Mouse (Mus musculus) midbrain, embryonic 10.5 days (tissue): ENCODE measurements at regions not wholly inside any gene's neighbourhood (a gene's known extent, or its start where the extent isn't known, plus 50 kb on each side); places are given as distances from the start of the nearest gene placed in this dataset.

Source experiments
- DNase-seq: peaks from one replicate; pipeline ENCODE4 v3.0.0-alpha.2; 2017; ENCODE audit warnings: low spot score
- H3K27ac ChIP-seq: fragments of 300-500 bp; sonication (generic); replicated peaks from 2 replicates; pipeline ENCODE4 v1.5.1; 2016; ENCODE audit warnings: mild to moderate bottlenecking
- H3K27me3 ChIP-seq: fragments of 300-500 bp; sonication (generic); 2 replicates; pipeline ENCODE4 v1.6.1; 2016; ENCODE audit warnings: low read depth, mild to moderate bottlenecking; ENCODE audit not compliant: poor library complexity, severe bottlenecking
- H3K36me3 ChIP-seq: fragments of 300-500 bp; sonication (generic); 2 replicates; pipeline ENCODE4 v1.6.1; 2016; ENCODE audit warnings: mild to moderate bottlenecking, moderate library complexity
- H3K4me1 ChIP-seq: fragments of 300-500 bp; sonication (generic); 2 replicates; pipeline ENCODE4 v1.6.1; 2016
- H3K4me3 ChIP-seq: fragments of 300-500 bp; sonication (generic); 2 replicates; pipeline ENCODE4 v1.5.1; 2016; ENCODE audit warnings: mild to moderate bottlenecking, moderate library complexity
- H3K9me3 ChIP-seq: fragments of 300-500 bp; sonication (generic); replicated peaks from 2 replicates; pipeline ENCODE4 v1.6.1; 2016; ENCODE audit warnings: mild to moderate bottlenecking
- WGBS: fragments of 180-500 bp; shearing (Covaris S2); methylation state at CpG from one replicate; pipeline ENCODE4 v1.1.7; 2016; 5-methylcytosine and 5-hydroxymethylcytosine counted together

GRCm38 (mm10) chr3:120533901-120534300 lies 637.6 kb downstream of the Rwdd3 start:
- WGBS = 92% methylated on average over 3 of the region's 3 CpGs
- Histone ChIP-seq H3K27me3 (no peaks in the 10 kb centered on the region), H3K4me3 (no peak overlapping the region), H3K4me1 (no peaks in the 10 kb centered on the region), H3K27ac (no peak overlapping the region), H3K9me3 (no peaks in the 10 kb centered on the region), H3K36me3 (no peaks in the 10 kb centered on the region)
- no peak for DNase-seq

DNA sequence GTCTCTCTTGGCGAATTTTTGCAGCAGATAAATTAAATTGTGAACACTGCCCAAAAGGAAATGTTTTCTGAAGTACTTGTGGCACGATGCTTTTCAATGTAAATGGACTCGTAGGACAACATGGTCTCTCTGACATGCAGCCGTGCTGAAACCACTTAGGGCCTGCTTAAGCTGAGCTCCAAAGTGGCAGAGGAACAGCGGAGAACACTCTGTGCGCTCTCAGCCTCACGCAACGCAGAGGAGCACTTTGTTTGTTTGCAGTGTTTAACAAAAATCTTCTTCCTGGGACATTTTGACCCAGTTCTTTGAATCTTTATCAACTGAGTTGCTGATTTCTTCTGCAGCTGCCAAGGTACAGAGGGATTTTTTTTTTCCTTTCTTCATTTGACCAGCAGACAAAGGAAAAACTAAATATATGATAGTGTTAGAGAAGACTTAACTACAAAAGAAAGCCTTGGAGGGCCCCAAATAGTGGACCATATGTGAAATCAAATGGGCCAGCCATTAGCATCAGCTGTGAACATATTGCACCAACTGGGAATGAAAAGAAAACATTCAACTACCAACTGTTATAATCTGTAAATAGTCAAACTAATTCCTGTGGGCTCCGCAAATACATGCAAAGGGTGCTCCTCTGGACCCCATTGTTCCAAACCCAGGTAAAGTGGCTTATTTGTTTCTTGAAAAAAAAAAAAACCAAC lies 639.5 kb downstream of the Rwdd3 start:
- H3K36me3 ChIP-seq = no peaks in the 10 kb centered on the region
- DNase-seq = no peak
- no peak overlapping the region for H3K27ac ChIP-seq
- H3K4me1 ChIP-seq = no peaks in the 10 kb centered on the region
- H3K4me3 ChIP-seq = no peak overlapping the region
- WGBS = 81% methylated on average over 9 of the region's 9 CpGs
- no peaks in the 10 kb centered on the region for H3K27me3 ChIP-seq
- H3K9me3 ChIP-seq = no peaks in the 10 kb centered on the region

GRCm38 (mm10) chr3:120511651-120512050 lies 659.8 kb downstream of the Rwdd3 start:
- H3K36me3 ChIP-seq = no peaks in the 10 kb centered on the region
- WGBS = 91% methylated on average over 1 of the region's 1 CpGs
- H3K27me3 ChIP-seq = no peaks in the 10 kb centered on the region
- H3K9me3 ChIP-seq = no peaks in the 10 kb centered on the region
- no peak overlapping the region for H3K4me3 ChIP-seq
- no peak for DNase-seq
- no peaks in the 10 kb centered on the region for H3K4me1 ChIP-seq
- no peak overlapping the region for H3K27ac ChIP-seq

DNA sequence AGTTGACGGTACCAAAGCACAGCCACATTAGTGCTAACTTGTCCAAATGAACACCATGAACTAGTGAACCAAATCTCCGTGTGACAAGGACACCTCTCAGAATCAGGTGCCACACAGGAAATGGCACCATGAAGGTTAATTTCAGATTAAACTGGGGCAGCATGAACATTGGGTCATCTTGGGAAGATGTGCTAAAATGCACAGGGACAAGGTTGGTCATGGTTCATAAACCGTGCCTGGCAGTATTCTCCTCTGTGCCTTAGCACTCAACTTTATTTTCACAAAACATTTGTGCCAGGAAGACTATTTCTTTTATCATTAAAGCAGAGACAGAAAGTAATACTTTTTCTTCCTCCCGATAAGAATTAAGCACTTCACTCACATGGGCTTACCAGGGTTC lies 672.6 kb downstream of the Rwdd3 start:
- no peaks in the 10 kb centered on the region for H3K27me3 ChIP-seq
- H3K9me3 ChIP-seq = 0 out of 2 replicates have a peak, but pooled peaks cover 4% of the 10 kb centered on the region
- H3K27ac ChIP-seq = no peak overlapping the region
- H3K36me3 ChIP-seq = no peaks in the 10 kb centered on the region
- H3K4me3 ChIP-seq = no peak overlapping the region
- 88% methylated on average over 4 of the region's 4 CpGs for WGBS
- H3K4me1 ChIP-seq = no peaks in the 10 kb centered on the region
- DNase-seq = no peak

- Histone ChIP-seq H3K4me3 (no peak overlapping the region), H3K4me1 (peaks cover 9% of the 10 kb centered on the region), H3K27ac (no peak overlapping the region), H3K27me3 (no peaks in the 10 kb centered on the region), H3K36me3 (no peaks in the 10 kb centered on the region), H3K9me3 (no peaks in the 10 kb centered on the region)
- DNase-seq = no peak
- WGBS = 55% methylated on average over 1 of the region's 1 CpGs
These were observed 693.6 kb downstream of the Rwdd3 start for GRCm38 (mm10) chr3:120477934-120478333.

- Histone ChIP-seq H3K4me1 (peaks cover 16% of the 10 kb centered on the region), H3K27me3 (no peaks in the 10 kb centered on the region), H3K27ac (no peak overlapping the region), H3K4me3 (no peak overlapping the region), H3K36me3 (no peaks in the 10 kb centered on the region), H3K9me3 (no peaks in the 10 kb centered on the region)
- WGBS = 73% methylated on average over 2 of the region's 2 CpGs
- DNase-seq = no peak
These were observed 693.0 kb upstream of the Ptbp2 start for GRCm38 (mm10) chr3:120477232-120477631.

GRCm38 (mm10) chr3:120473645-120474038 lies 689.4 kb upstream of the Ptbp2 start:
- peak overlapping the region; percentile 42; the same call in 1 of the 2 replicates for H3K27ac ChIP-seq
- peak; percentile 12 for DNase-seq
- no peaks in the 10 kb centered on the region for H3K9me3 ChIP-seq
- H3K27me3 ChIP-seq = no peaks in the 10 kb centered on the region
- 75% methylated on average over 2 of the region's 2 CpGs for WGBS
- no peak overlapping the region for H3K4me3 ChIP-seq
- H3K4me1 ChIP-seq = peaks cover 24% of the 10 kb centered on the region
- H3K36me3 ChIP-seq = no peaks in the 10 kb centered on the region

- Histone ChIP-seq H3K27ac (peak overlapping the region; percentile 53; the same call in 1 of the 2 replicates), H3K36me3 (no peaks in the 10 kb centered on the region), H3K9me3 (no peaks in the 10 kb centered on the region), H3K27me3 (no peaks in the 10 kb centered on the region), H3K4me3 (no peak overlapping the region), H3K4me1 (peaks cover 24% of the 10 kb centered on the region)
- DNase-seq = peak; percentile 11
- WGBS = 59% methylated on average over 13 of the region's 13 CpGs
These were observed 688.7 kb upstream of the Ptbp2 start for GRCm38 (mm10) chr3:120472687-120473644.

DNA sequence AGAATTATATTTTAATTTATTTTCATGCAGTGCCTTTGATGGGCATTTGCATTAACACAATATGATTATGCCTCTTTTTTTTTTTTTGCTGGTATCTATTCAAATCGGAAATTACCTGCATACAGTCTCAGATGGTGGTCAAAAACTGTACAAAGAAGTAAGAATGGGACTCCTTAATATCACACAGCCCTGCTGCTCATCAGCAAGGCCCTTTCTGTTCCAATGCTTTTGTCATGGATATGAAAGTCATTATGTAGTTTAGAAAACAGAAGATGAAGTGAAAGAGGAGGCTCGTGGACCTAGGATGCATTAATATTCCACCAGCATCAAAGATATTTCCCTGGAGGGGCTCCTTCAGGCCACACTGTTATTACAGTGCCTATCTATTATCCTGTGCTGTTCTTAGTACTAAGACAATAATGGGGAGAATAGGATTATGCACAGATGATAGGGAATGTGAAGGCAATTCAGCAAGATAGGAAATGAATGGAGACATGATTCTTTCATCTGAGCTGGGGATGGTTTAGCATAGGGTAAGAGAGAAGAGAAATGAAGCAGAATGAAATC lies 687.7 kb upstream of the Ptbp2 start:
- no peak overlapping the region for H3K4me3 ChIP-seq

DNA sequence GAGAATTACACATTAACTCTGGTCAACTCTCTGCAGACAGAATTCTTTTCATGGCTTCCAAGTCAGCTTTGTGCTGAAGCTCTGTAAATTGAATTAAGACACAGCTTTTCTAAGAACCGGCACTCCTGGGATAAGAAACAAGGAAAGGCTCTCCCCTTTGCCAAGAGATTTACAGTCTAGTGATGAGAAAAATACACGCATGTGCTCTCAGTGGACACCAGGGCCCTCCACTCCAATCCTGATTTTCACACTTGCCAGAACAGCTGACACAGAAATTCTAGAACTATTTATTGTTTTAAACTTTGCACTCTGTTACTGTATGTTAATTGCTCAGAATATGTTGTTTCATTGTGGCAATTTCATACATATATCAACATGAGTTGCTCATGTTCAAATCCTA lies 684.6 kb upstream of the Ptbp2 start:
- Histone ChIP-seq H3K4me3 (no peak overlapping the region), H3K27me3 (no peaks in the 10 kb centered on the region), H3K36me3 (no peaks in the 10 kb centered on the region), H3K9me3 (no peaks in the 10 kb centered on the region), H3K27ac (no peak overlapping the region), H3K4me1 (peaks cover 24% of the 10 kb centered on the region)
- DNase-seq = no peak
- 93% methylated on average over 2 of the region's 2 CpGs for WGBS

More for the DNA sequence above, 687.7 kb upstream of the Ptbp2 start:
- 68% methylated on average over 2 of the region's 2 CpGs for WGBS
- H3K9me3 ChIP-seq = no peaks in the 10 kb centered on the region
- no peak overlapping the region; the same call in 1 of the 2 replicates for H3K27ac ChIP-seq
- H3K27me3 ChIP-seq = no peaks in the 10 kb centered on the region
- no peak for DNase-seq
- H3K36me3 ChIP-seq = no peaks in the 10 kb centered on the region
- H3K4me1 ChIP-seq = peaks cover 24% of the 10 kb centered on the region

GRCm38 (mm10) chr3:120460717-120461116 lies 676.5 kb upstream of the Ptbp2 start:
- H3K36me3 ChIP-seq = no peaks in the 10 kb centered on the region
- H3K27ac ChIP-seq = no peak overlapping the region
- H3K4me1 ChIP-seq = no peaks in the 10 kb centered on the region
- no peak overlapping the region for H3K4me3 ChIP-seq
- H3K27me3 ChIP-seq = no peaks in the 10 kb centered on the region
- DNase-seq = no peak
- H3K9me3 ChIP-seq = no peaks in the 10 kb centered on the region

GRCm38 (mm10) chr3:120457912-120458311 lies 673.6 kb upstream of the Ptbp2 start:
- Histone ChIP-seq H3K27ac (no peak overlapping the region), H3K4me3 (no peak overlapping the region), H3K4me1 (no peaks in the 10 kb centered on the region), H3K27me3 (no peaks in the 10 kb centered on the region), H3K9me3 (no peaks in the 10 kb centered on the region), H3K36me3 (no peaks in the 10 kb centered on the region)
- DNase-seq = no peak
- WGBS = 92% methylated on average over 7 of the region's 7 CpGs

- Histone ChIP-seq H3K4me1 (no peaks in the 10 kb centered on the region), H3K4me3 (no peak overlapping the region), H3K27me3 (no peaks in the 10 kb centered on the region), H3K36me3 (no peaks in the 10 kb centered on the region), H3K27ac (no peak overlapping the region), H3K9me3 (no peaks in the 10 kb centered on the region)
- DNase-seq = no peak
- whole genome bisulfite sequencing = 93% methylated on average over 4 of the region's 4 CpGs
These were observed 656.9 kb upstream of the Ptbp2 start for GRCm38 (mm10) chr3:120441127-120441526.
